9 mouse cellular contexts compared by ENCODE assay signal in the genomic region with DNA sequence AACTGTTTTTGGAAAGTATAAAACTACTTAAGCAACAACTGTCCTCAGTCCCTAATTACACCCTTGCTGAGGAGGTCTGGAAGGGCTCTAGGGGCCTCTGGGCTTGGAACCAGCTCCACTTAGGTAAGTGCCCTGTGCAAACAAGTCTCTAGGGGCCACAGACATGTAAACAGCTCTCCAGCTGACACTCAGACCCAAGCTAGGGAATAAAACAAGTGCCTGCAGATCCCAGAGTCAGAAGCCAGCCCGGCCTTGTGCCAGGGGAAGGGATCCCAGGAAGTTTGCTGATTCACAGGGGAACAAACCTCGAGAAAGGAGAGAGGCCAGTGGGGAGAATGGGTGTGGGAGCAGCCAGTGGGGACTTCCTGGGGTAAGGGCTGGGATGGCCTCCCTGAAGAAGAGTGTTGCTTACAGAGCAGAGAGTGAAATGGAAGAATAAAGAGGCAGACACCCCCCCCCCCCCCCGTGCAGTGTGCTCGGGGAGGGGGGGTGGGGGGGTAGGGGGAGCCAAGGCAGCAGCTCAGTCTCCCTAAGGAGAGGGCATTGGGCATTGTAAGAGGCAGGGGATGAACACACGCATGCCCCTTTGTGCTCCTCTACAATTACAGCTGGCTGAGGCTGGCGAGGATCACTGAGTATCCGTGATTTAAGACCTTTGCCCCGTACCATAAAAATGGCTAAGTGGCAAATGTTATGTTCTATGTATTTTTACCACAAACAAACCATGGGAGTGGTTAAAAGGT.
A peak's percentile ranks its signal among the peaks of the same experiment; 100 is the strongest.
DNase-seq lines count a peak whose midpoint lies in the region; ATAC-seq lines count a peak whose summit lies in the region.
"Had no signal": no experiment of that assay in that cellular context is flagged by ENCODE, and none has a peak within 500 bp of the region (broad histone marks: within the 10 kb centered on the region; RNA-seq: fewer than 3 reads in every experiment).

No protein-coding gene starts in this region.

- H3K27ac ChIP-seq in hindbrain, embryonic 14.5 days, result peak overlapping the region; percentile 38; the same call in 1 of the 2 replicates

- no peak overlapping the region for H3K9ac ChIP-seq in hindbrain, embryonic 14.5 days

- WGBS in hindbrain, embryonic 14.5 days, result 28% methylated on average over 6 of the region's 8 CpGs

- ATAC-seq in hindbrain, embryonic 14.5 days (ENCODE audit: low FRiP score), result peak; percentile 52; the same call in 1 of the 2 replicates

- H3K4me1 ChIP-seq in hindbrain, embryonic 14.5 days (replicated peaks; ENCODE audit: control insufficient read depth, insufficient read depth, low read length), result peaks cover 26% of the 10 kb centered on the region

- H3K4me2 ChIP-seq in hindbrain, embryonic 14.5 days (replicated peaks), result no peak overlapping the region

- H3K27me3 ChIP-seq in hindbrain, embryonic 14.5 days (ENCODE audit: control insufficient read depth, insufficient read depth, low read length), result no peaks in the 10 kb centered on the region

- DNase-seq in heart, adult 11 months, result peak; percentile 94
- no peak for DNase-seq in heart, adult 9 months (ENCODE audit: low spot score in 2 of 2)
- peak; percentile 63 for DNase-seq in adrenal gland, postnatal 25 days
- no peak for DNase-seq in hindbrain, embryonic 14.5 days (ENCODE audit: low spot score)
- DNase-seq in lung, postnatal 36 days, result peak; percentile 82
- no peak for DNase-seq in right cerebral cortex, postnatal 4 days
- no peak for DNase-seq in cerebellum, adult 9-11 months
- DNase-seq in cerebellum, postnatal 25 days, result no peak
- DNase-seq: layer of hippocampus, postnatal 36 days had no signal

- H3K36me3 ChIP-seq in hindbrain, embryonic 14.5 days (replicated peaks; ENCODE audit: control insufficient read depth, insufficient read depth), result no peaks in the 10 kb centered on the region

- H3K9me3 ChIP-seq in hindbrain, embryonic 14.5 days (ENCODE audit: control insufficient read depth, low read length), result no peaks in the 10 kb centered on the region

- no peak overlapping the region for H3K4me3 ChIP-seq in hindbrain, embryonic 14.5 days (replicated peaks; ENCODE audit: low read length)

Comparison
In these comparisons a context has a peak if more than half of its experiments do, and no peak if none do; other contexts are left out.
1. DNase-seq: peak in heart, adult 11 months (single experiment), adrenal gland, postnatal 25 days (single experiment) and lung, postnatal 36 days (single experiment); none in heart, adult 9 months (0 of 2), hindbrain, embryonic 14.5 days (single experiment), right cerebral cortex, postnatal 4 days (single experiment), cerebellum, adult 9-11 months (single experiment) and cerebellum, postnatal 25 days (0 of 2).